Mouse (Mus musculus): ENCODE measurements around the gene Lta.
A peak's percentile ranks its signal among the peaks of the same experiment; 100 is the strongest.

DNA sequence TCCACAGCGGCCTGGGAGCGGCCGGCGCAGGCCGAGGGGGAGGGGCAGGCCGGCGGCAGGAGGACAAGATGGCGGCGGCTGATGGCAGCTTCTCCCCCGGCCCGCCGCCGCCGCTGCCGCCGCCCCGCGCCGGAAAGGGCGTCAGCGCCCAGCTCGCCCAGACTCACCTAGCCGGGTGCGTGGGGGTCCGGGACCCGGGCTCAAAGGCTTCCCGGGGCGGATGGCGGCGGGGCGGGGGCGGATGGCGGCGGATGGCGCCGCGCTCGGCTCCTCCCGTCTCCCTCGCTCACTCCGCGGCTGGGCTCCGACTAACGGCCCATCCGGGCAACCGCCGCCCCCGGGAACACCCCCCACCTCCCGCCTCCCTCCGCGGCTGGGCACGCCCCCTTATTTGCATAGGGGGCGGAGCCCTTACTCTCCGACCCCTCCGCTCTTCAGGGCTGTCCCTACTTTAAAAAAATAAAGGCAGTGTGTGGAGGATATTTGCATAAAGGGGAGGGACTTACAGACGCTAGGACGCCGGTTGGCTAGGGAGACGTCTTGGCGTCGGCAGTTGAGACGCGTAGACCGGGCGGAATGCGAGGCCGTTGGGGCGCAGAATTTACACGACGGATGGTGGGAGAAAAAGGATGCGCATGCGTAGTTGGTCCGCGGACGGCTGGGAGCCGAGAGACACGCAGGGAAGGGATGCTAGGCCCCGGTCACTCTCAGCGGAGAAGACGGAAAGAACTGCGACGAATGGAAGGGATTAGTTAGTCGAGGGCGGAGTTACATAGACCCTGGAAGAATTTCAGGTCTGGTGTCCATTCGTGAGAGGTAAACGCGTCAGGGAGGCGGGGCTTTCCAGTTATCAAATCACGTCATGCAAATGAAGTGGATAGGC is 40.3 kb downstream of the Lta start, which contains the start of gene Prrc2a:
- TF ChIP-seq CTCF (IDR thresholded peaks at IDR 0.05; ENCODE audit: low read depth, low read length) (no peak), POLR2A (IDR thresholded peaks at IDR 0.05; ENCODE audit: extremely low read depth, insufficient read depth, low read length) (peak; percentile 61)

Measured in liver, adult 2 months (tissue).